ENCODE assay signal across 11 mouse cellular contexts in genomic region chr4:59336439-59336809, GRCm38 (mm10).
DNase-seq lines count a peak whose midpoint lies in the region; ATAC-seq and TF ChIP-seq lines count a peak whose summit lies in the region.
"Had no signal": no experiment of that assay in that cellular context is flagged by ENCODE, and none has a peak within 500 bp of the region (broad histone marks: within the 10 kb centered on the region; RNA-seq: fewer than 3 reads in every experiment).

No protein-coding gene starts in this region.

- no peak overlapping the region for H3K9ac ChIP-seq in heart, embryonic 11.5 days (ENCODE audit: low read depth, low read length)
- no peak overlapping the region for H3K9ac ChIP-seq in kidney, postnatal 0 days (ENCODE audit: low read depth, low read length)
- H3K9ac ChIP-seq in hindbrain, embryonic 14.5 days, result no peak overlapping the region
- H3K9ac ChIP-seq: liver, embryonic 14.5 days had no signal

- 83% methylated on average over 7 of the region's 7 CpGs for WGBS in heart, embryonic 11.5 days (ENCODE audit: insufficient replicate concordance)
- WGBS in kidney, postnatal 0 days, result 57% methylated on average over 7 of the region's 7 CpGs
- WGBS in kidney, adult 2 months, result 72% methylated on average over 7 of the region's 7 CpGs
- WGBS in hindbrain, embryonic 14.5 days, result 76% methylated on average over 7 of the region's 7 CpGs

- H3K27ac ChIP-seq in heart, embryonic 11.5 days (ENCODE audit: low read depth, low read length), result 0 out of 2 replicates have a peak overlapping the region, but pooled peaks have one; percentile 8
- H3K27ac ChIP-seq in kidney, postnatal 0 days, result peak overlapping the region; percentile 43; the same call in 1 of the 2 replicates
- no peak overlapping the region for H3K27ac ChIP-seq in kidney, adult 2 months (ENCODE audit: insufficient read depth, low read depth, low read length)
- no peak overlapping the region for H3K27ac ChIP-seq in hindbrain, embryonic 14.5 days
- H3K27ac ChIP-seq: left cerebral cortex, adult 2 months; liver, embryonic 14.5 days had no signal

- H3K4me2 ChIP-seq in heart, embryonic 11.5 days, result no peak overlapping the region
- no peak overlapping the region for H3K4me2 ChIP-seq in kidney, postnatal 0 days (ENCODE audit: low read length)
- no peak overlapping the region for H3K4me2 ChIP-seq in hindbrain, embryonic 14.5 days (replicated peaks)

- no peak for TF ChIP-seq POLR2A in kidney, adult 2 months (IDR thresholded peaks at IDR 0.05; ENCODE audit: low read depth, low read length)

- no peaks in the 10 kb centered on the region for H3K36me3 ChIP-seq in heart, embryonic 11.5 days (ENCODE audit: control insufficient read depth, insufficient read depth, low read length)
- no peaks in the 10 kb centered on the region for H3K36me3 ChIP-seq in kidney, postnatal 0 days (ENCODE audit: insufficient read depth, low read length)
- no peaks in the 10 kb centered on the region for H3K36me3 ChIP-seq in kidney, adult 2 months (ENCODE audit: control insufficient read depth, insufficient read depth, low read length)
- no peaks in the 10 kb centered on the region for H3K36me3 ChIP-seq in hindbrain, embryonic 14.5 days (replicated peaks; ENCODE audit: control insufficient read depth, insufficient read depth)

- DNase-seq in heart, adult 8-10 months (ENCODE audit: low spot score), result no peak
- DNase-seq in kidney, postnatal 0 days (ENCODE audit: low spot score), result no peak
- DNase-seq in kidney, adult 2 months, result no peak
- DNase-seq in thymus, postnatal 14 days, result peak; percentile 8
- no peak for DNase-seq in thymus, postnatal 10 days (ENCODE audit: low spot score in 2 of 2)
- no peak for DNase-seq in hindbrain, embryonic 14.5 days (ENCODE audit: low spot score)
- no peak for DNase-seq in natural killer cell, adult 2 months (ENCODE audit: low spot score in 2 of 2)
- DNase-seq: cerebellum, adult 11 months had no signal

- no peak for ATAC-seq in heart, embryonic 11.5 days (replicated peaks; ENCODE audit: insufficient number of reproducible peaks, low FRiP score, low TSS enrichment)
- no peak; the same call in 1 of the 2 replicates for ATAC-seq in kidney, postnatal 0 days (replicated peaks; ENCODE audit: low FRiP score, low read depth)
- ATAC-seq in hindbrain, embryonic 14.5 days (ENCODE audit: low FRiP score), result no peak

- H3K4me3 ChIP-seq in heart, embryonic 11.5 days (ENCODE audit: low read depth, low read length), result no peak overlapping the region
- no peak overlapping the region for H3K4me3 ChIP-seq in kidney, postnatal 0 days (replicated peaks; ENCODE audit: low read depth, low read length)
- no peak overlapping the region for H3K4me3 ChIP-seq in kidney, adult 2 months (ENCODE audit: insufficient read depth, low read depth, low read length)
- no peak overlapping the region for H3K4me3 ChIP-seq in hindbrain, embryonic 14.5 days (replicated peaks; ENCODE audit: low read length)
- H3K4me3 ChIP-seq: left cerebral cortex, adult 2 months had no signal

- no peak for TF ChIP-seq CTCF in kidney, postnatal 0 days (IDR thresholded peaks at IDR 0.05; ENCODE audit: low read depth)
- TF ChIP-seq CTCF in kidney, adult 2 months (conservative IDR thresholded peaks at IDR 0.05; ENCODE audit: insufficient read depth, insufficient read length, low read depth, low read length), result no peak

- H3K4me1 ChIP-seq in heart, embryonic 11.5 days (ENCODE audit: control insufficient read depth, insufficient read depth, low read length), result peaks cover 23% of the 10 kb centered on the region
- H3K4me1 ChIP-seq in kidney, postnatal 0 days (replicated peaks; ENCODE audit: insufficient read depth, low read length), result peaks cover 4% of the 10 kb centered on the region; the same call in 1 of the 2 replicates
- 0 out of 2 replicates have a peak, but pooled peaks cover 1% of the 10 kb centered on the region for H3K4me1 ChIP-seq in kidney, adult 2 months (ENCODE audit: control insufficient read depth, insufficient read depth, low read length)
- H3K4me1 ChIP-seq in hindbrain, embryonic 14.5 days (replicated peaks; ENCODE audit: control insufficient read depth, insufficient read depth, low read length), result no peaks in the 10 kb centered on the region

- no peaks in the 10 kb centered on the region for H3K9me3 ChIP-seq in heart, embryonic 11.5 days (replicated peaks; ENCODE audit: control insufficient read depth, low read length)
- no peaks in the 10 kb centered on the region for H3K9me3 ChIP-seq in kidney, postnatal 0 days (replicated peaks; ENCODE audit: low read length)
- no peaks in the 10 kb centered on the region for H3K9me3 ChIP-seq in hindbrain, embryonic 14.5 days (ENCODE audit: control insufficient read depth, low read length)

- H3K27me3 ChIP-seq in heart, embryonic 11.5 days (ENCODE audit: control insufficient read depth, insufficient read depth, low read length), result no peaks in the 10 kb centered on the region
- H3K27me3 ChIP-seq in kidney, postnatal 0 days (ENCODE audit: insufficient read depth, low read length), result no peaks in the 10 kb centered on the region
- H3K27me3 ChIP-seq in kidney, adult 2 months (replicated peaks; ENCODE audit: control insufficient read depth, insufficient read depth, low read length), result no peaks in the 10 kb centered on the region
- no peaks in the 10 kb centered on the region for H3K27me3 ChIP-seq in hindbrain, embryonic 14.5 days (ENCODE audit: control insufficient read depth, insufficient read depth, low read length)

Comparison
In these comparisons a context has a peak if more than half of its experiments do, and no peak if none do; other contexts are left out.
1. H3K27ac ChIP-seq: peak in heart, embryonic 11.5 days (single experiment) and kidney, postnatal 0 days (single experiment); none in kidney, adult 2 months (single experiment) and hindbrain, embryonic 14.5 days (single experiment).